Mouse (Mus musculus) C2C12 (cell line): ENCODE measurements around the gene 4921524J17Rik. TPM values are rescaled to one million over a fixed set of nuclear protein-coding genes. Genes with fewer than 3 reads are reported as not detected.
A peak's percentile ranks its signal among the peaks of the same experiment; 100 is the strongest.

Source experiments
- H3K27me3 ChIP-seq: one replicate; pipeline ENCODE4 v1.6.1; 2011; ENCODE audit not compliant: control insufficient read depth, insufficient read depth, insufficient read length
- H3K36me3 ChIP-seq: one replicate; pipeline ENCODE4 v1.6.1; 2011; ENCODE audit not compliant: control insufficient read depth, insufficient read depth
- H3K4me3 ChIP-seq: one replicate; pipeline ENCODE4 v1.5.1; 2011; ENCODE audit warnings: mild to moderate bottlenecking, control low read depth; ENCODE audit not compliant: poor library complexity, insufficient read depth, severe bottlenecking
- H3K79me2 ChIP-seq: one replicate; pipeline ENCODE4 v1.6.1; 2011; ENCODE audit not compliant: control insufficient read depth, insufficient read depth
- H3K79me3 ChIP-seq: one replicate; pipeline ENCODE4 v1.6.1; 2011; ENCODE audit warnings: low read depth, control low read depth
- H3ac ChIP-seq: one replicate; pipeline ENCODE3; 2011; ENCODE audit warnings: low read depth; ENCODE audit not compliant: control insufficient read depth, insufficient read length
- CEBPB ChIP-seq: IDR thresholded peaks from one replicate; pipeline ENCODE4 v1.6.1; 2011; ENCODE audit warnings: low read depth, mild to moderate bottlenecking, control low read depth, moderate library complexity
- CTCF ChIP-seq: IDR thresholded peaks from one replicate; pipeline ENCODE4 v1.5.1; 2011; ENCODE audit not compliant: control insufficient read depth, insufficient read depth, insufficient read length
- FOSL1 ChIP-seq: IDR thresholded peaks from one replicate; pipeline ENCODE4 v1.8.0; 2011; ENCODE audit warnings: mild to moderate bottlenecking, low read length; ENCODE audit not compliant: poor library complexity, insufficient read depth, severe bottlenecking
- MAX ChIP-seq: IDR thresholded peaks from one replicate; pipeline ENCODE4 v1.6.1; 2011; ENCODE audit warnings: mild to moderate bottlenecking, control low read depth
- MYOD1 ChIP-seq: IDR thresholded peaks from one replicate; pipeline ENCODE4 v1.6.1; 2011; ENCODE audit warnings: low read depth; ENCODE audit not compliant: control insufficient read depth, insufficient read length
- MYOG ChIP-seq: IDR thresholded peaks from one replicate; pipeline ENCODE4 v1.6.1; 2011; ENCODE audit not compliant: control insufficient read depth, insufficient read length; ENCODE audit errors: extremely low read depth
- USF1 ChIP-seq: IDR thresholded peaks from one replicate; pipeline ENCODE4 v1.6.1; 2011; ENCODE audit warnings: low read depth, mild to moderate bottlenecking, control low read depth, moderate library complexity
- polyA plus RNA-seq: library from polyadenylated mRNA; unstranded; fragments of >200 nt; fragmentation: generic; extraction: Trizol; gene quantifications from one replicate; pipeline ENCODE4 v1.2.1, GENCODE M21; 2012; ENCODE audit warnings: missing spikeins

4921524J17Rik gene
- polyA plus RNA-seq, 1 experiment: 5.3 TPM

DNA sequence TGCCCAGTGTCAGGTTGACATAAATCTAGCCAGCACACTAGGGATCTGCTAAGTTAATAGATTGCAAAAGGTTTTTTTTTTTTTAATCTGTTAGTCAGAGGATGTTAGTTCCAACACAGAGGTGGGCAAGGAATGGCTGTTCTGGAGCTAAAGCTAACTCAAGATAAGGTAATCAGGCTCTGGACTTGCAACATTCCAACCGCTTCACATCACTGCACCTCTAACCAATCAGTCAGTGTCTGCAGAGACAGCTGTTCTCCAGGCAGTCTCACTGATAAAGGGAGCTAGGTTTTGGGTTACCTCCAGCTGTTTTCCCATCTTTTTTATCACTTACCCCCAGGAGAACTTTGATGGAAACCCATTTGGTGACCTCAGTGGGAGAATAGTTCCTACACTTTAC, 41.2 kb downstream of the 4921524J17Rik start:
- no peaks in the 10 kb centered on the region for H3K79me2 ChIP-seq
- no peaks in the 10 kb centered on the region for H3K27me3 ChIP-seq
- no peaks in the 10 kb centered on the region for H3K79me3 ChIP-seq
- no peak overlapping the region for H3ac ChIP-seq
- TF ChIP-seq MYOD1 (no peak), MAX (no peak), MYOG (no peak), CTCF (no peak)
- H3K36me3 ChIP-seq: no peaks in the 10 kb centered on the region
- H3K4me3 ChIP-seq: no peak overlapping the region

DNA sequence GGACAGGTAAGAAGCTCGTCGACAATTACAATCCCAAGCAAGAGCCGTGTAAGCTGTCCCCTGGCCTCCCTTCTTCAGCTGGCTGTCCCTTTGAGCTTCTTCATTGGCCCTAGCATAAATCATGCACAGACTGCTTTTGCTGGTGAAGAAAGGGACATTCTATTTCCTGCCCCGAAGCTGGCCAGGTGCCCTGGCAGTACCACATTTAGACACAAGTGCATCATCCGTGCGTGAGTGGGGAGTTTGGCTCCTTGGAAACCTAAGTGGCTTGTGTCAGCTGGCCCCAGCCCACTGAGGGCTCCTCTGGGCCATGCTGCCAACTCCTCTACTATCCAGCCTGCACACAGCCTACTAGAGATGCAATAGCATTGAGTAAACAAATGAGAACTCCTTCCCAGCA, 46.4 kb downstream of the 4921524J17Rik start, which contains the start of gene Mylk3:
Gene Mylk3, minus strand, starts transcription at position 141 of the 400 bp plus-strand sequence.
- TF ChIP-seq USF1 (no peak), CTCF (no peak), FOSL1 (no peak), CEBPB (no peak), MYOG (no peak), MAX (no peak), MYOD1 (no peak)
- H3K27me3 ChIP-seq: no peaks in the 10 kb centered on the region
- no peak within 1 kb of the TSS for H3K4me3 ChIP-seq
- H3K79me2 ChIP-seq: no peaks in the 10 kb centered on the region
- H3K79me3 ChIP-seq: no peaks in the 10 kb centered on the region
- no peaks in the 10 kb centered on the region for H3K36me3 ChIP-seq
- no peak within 1 kb of the TSS for H3ac ChIP-seq

DNA sequence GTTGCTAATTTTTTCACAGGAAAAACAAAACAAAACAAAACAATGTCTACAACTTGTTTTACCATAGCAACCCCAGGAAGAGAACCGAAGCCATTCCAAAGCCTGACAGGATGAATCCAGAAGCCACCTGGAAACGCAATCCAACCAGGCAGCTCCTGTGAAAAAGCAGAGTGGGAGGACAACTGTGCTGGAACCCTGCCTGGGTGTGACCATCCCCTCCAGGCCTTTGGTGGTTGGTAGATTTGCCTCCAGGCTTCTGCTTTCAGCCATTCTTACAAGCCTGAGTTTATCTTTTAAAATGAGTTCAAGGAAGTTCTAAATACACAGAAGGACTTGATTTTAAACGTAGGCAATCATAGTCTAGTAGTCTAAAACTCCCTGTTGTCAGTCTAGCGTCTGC, 50.7 kb downstream of the 4921524J17Rik start:
- Histone ChIP-seq H3K79me2 (no peaks in the 10 kb centered on the region), H3K4me3 (no peak overlapping the region), H3K36me3 (no peaks in the 10 kb centered on the region), H3K79me3 (no peaks in the 10 kb centered on the region), H3K27me3 (no peaks in the 10 kb centered on the region), H3ac (no peak overlapping the region)
- TF ChIP-seq CEBPB (no peak), MAX (no peak), USF1 (no peak), MYOG (no peak), FOSL1 (no peak), CTCF (no peak), MYOD1 (no peak)

DNA sequence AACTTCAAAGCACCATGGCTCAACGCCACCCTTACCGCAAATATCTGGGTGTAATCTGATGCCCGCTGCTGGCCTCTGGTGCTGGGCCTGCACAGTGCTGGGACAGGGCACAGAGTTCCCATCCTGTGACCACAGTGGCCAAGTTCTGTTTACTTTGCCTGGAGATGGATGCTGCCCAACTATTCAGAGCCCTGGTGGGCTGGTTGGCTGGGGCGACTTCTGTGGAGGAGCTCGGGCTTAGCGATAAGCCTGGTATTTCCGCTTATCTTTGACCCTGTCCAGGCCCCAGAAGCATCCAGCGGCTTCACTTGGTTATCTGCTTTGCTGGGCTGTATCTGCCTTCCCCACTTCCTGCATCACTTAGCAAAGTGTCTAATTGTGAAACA, 51.8 kb downstream of the 4921524J17Rik start:
- Histone ChIP-seq H3K79me3 (no peaks in the 10 kb centered on the region), H3ac (no peak overlapping the region), H3K27me3 (no peaks in the 10 kb centered on the region), H3K36me3 (no peaks in the 10 kb centered on the region), H3K79me2 (no peaks in the 10 kb centered on the region), H3K4me3 (no peak overlapping the region)
- no peak for TF ChIP-seq FOSL1
- peak; percentile 38 for TF ChIP-seq MYOD1

DNA sequence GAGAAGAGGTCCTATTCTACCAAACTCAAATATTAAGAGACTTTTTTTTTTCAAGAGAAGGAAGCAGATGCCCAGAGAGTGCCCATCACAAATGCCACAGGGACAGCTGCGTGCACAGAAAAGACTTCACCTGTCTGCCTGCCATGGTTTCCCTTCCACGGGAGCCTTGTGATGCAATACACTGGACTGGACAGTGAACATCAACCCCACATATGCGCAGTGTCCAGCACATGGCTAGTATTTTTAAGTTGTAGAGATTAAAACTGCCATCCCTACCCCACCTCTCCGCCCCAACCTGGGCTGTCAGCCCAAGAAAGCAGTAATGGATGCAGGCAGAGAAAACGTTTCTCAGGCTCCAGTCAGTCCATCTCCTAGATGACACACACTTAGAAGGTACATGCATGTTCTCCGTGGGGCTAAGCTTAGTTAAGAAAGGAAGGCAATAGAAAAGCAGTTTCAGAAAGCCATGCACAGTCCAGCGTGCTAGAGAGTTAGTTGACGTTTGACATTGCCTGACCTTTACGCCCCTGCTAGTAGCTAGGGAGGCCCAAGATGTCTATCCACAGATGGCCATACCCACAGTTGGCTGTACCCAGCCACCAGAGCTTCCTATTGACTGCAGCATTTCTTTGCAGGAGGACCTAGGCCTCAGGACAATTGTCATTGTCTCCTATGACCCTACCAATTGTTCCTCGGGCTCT, 52.4 kb downstream of the 4921524J17Rik start:
- TF ChIP-seq MYOG: no peak
- TF ChIP-seq FOSL1: no peak
- no peak for TF ChIP-seq MAX
- TF ChIP-seq USF1: no peak
- TF ChIP-seq CTCF: no peak
- TF ChIP-seq CEBPB: no peak
- no peak for TF ChIP-seq MYOD1
- no peak overlapping the region for H3ac ChIP-seq
- no peak overlapping the region for H3K4me3 ChIP-seq
- no peaks in the 10 kb centered on the region for H3K36me3 ChIP-seq
- H3K27me3 ChIP-seq: no peaks in the 10 kb centered on the region
- no peaks in the 10 kb centered on the region for H3K79me3 ChIP-seq
- no peaks in the 10 kb centered on the region for H3K79me2 ChIP-seq

DNA sequence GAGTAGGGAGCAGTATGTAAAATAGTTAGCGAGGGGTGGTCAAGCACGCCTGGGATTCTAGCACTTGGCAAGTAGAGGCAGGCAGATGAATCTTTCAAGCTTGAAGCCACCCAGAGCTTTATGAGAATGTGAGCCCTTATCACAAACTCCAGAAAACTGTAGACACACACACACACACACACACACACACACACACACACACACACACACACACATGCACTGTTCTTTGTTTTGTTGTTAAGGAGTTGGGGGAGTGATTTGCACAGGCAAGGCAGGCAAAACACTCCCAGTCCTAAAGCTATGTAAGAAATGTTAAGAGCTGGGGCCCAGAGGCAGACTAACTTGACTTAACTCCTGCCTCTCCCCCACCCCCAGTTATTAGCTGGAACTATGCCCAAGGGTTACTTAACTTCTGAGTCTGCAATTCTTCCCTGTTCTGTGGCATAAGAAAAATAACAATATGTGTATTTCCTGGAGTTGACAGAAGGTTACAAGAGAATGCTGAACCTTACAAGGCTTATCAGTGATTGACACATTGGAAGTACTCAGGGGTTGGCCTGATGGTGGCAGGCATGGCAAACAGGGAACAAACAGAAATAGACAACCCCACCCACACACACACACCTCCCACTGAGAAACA, 53.4 kb downstream of the 4921524J17Rik start:
- Histone ChIP-seq H3K4me3 (no peak overlapping the region), H3K27me3 (no peaks in the 10 kb centered on the region), H3K79me2 (no peaks in the 10 kb centered on the region), H3ac (no peak overlapping the region), H3K36me3 (no peaks in the 10 kb centered on the region), H3K79me3 (no peaks in the 10 kb centered on the region)
- TF ChIP-seq CEBPB (no peak), MAX (no peak), CTCF (no peak), MYOD1 (no peak), USF1 (no peak), MYOG (no peak), FOSL1 (no peak)
